Mouse (Mus musculus): Measurements from ENCODE around the gene Shisa9.

DNA sequence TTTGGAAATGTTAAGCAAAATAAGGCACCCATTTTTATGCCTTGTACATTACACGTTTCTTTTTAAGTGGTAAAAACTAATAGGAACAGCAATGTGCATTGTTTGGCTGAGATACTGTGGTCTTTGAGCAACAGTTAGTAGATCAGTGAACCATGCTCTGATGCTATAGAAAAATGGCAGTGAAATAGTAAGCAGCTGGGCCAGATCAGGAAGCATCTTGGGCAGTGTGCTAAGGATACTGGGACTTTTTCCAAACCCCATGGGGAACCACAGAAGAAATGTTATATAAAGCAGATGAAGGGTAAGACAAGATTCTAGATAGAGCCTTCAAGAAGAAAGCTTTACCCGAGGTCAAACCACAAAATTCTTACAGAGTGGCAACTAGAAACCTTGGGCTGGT is 205.8 kb downstream of the Shisa9 start:
- TF ChIP-seq CTCF (IDR thresholded peaks at IDR 0.05; ENCODE audit: low read depth, low read length) (no peak), POLR2A (IDR thresholded peaks at IDR 0.05; ENCODE audit: borderline replicate concordance, low read depth, low read length) (no peak)
